Mouse (Mus musculus): ENCODE measurements around the gene Gm20816.
"Not testable (repeated sequence)": the region's sequence is repeated elsewhere in the genome, so short reads cannot be mapped to it uniquely, and the experiment has no call there.

Gene Gm20816

GRCm38 (mm10) chrY:68537655-68538054 is at the start of gene Gm20816:
Gene Gm20816 (plus strand): TSS chrY:68537955.
- DNase-seq, result not testable (repeated sequence)
